Mouse (Mus musculus): ENCODE results near the gene Ptgs1. TPM values are rescaled to one million over a fixed set of nuclear protein-coding genes. Genes with fewer than 3 reads are reported as not detected.
A peak's percentile ranks its signal among the peaks of the same experiment; 100 is the strongest.

The Ptgs1 gene
- polyA plus RNA-seq, 1 experiment from 2014 or later: 6.8 TPM

DNA sequence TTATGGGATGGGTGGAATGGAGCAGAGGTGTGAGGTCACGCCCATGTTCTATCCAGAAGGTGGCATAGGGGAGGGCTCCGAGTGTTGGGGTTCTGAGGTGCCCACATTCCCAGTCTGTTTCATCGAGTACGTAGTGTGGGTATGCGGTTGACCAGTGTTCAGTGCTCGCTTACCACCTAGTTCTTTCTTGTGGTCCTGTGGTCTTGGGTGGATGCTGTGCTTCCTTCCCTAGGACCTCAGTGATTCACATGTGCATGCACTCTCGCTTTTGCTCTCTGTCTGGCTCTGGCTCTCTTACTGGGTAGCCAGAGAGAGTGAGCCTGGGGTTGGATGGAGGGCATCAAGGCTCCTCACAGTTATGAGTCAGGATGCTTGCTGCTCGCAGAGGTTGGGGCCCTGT lies 10.1 kb upstream of the Ptgs1 start:
- Histone ChIP-seq H3K4me1 (ENCODE audit: control insufficient read depth, insufficient read depth, low read depth, low read length) (no peaks in the 10 kb centered on the region), H3K27me3 (replicated peaks; ENCODE audit: control insufficient read depth, insufficient read depth, low read length) (no peaks in the 10 kb centered on the region), H3K9ac (ENCODE audit: low read depth, low read length) (no peak overlapping the region), H3K4me3 (ENCODE audit: low read length) (no peak overlapping the region), H3K36me3 (ENCODE audit: control insufficient read depth, insufficient read depth, low read length) (no peaks in the 10 kb centered on the region), H3K9me3 (ENCODE audit: control insufficient read depth, low read length) (no peaks in the 10 kb centered on the region), H3K4me2 (ENCODE audit: low read length) (no peak overlapping the region), H3K27ac (ENCODE audit: low read depth, low read length) (no peak overlapping the region)
- no peak for ATAC-seq
- 88% methylated on average over 8 of the region's 8 CpGs for WGBS

- 63% methylated on average over 4 of the region's 4 CpGs for WGBS
- ATAC-seq: no peak
- Histone ChIP-seq H3K9me3 (ENCODE audit: control insufficient read depth, low read length) (no peaks in the 10 kb centered on the region), H3K36me3 (ENCODE audit: control insufficient read depth, insufficient read depth, low read length) (no peaks in the 10 kb centered on the region), H3K27ac (ENCODE audit: low read depth, low read length) (no peak overlapping the region), H3K27me3 (replicated peaks; ENCODE audit: control insufficient read depth, insufficient read depth, low read length) (no peaks in the 10 kb centered on the region), H3K4me3 (ENCODE audit: low read length) (no peak overlapping the region), H3K4me2 (ENCODE audit: low read length) (no peak overlapping the region), H3K9ac (ENCODE audit: low read depth, low read length) (no peak overlapping the region), H3K4me1 (ENCODE audit: control insufficient read depth, insufficient read depth, low read depth, low read length) (no peaks in the 10 kb centered on the region)
Measured at GRCm38 (mm10) chr2:36220891-36221290, 9.3 kb upstream of the Ptgs1 start.

DNA sequence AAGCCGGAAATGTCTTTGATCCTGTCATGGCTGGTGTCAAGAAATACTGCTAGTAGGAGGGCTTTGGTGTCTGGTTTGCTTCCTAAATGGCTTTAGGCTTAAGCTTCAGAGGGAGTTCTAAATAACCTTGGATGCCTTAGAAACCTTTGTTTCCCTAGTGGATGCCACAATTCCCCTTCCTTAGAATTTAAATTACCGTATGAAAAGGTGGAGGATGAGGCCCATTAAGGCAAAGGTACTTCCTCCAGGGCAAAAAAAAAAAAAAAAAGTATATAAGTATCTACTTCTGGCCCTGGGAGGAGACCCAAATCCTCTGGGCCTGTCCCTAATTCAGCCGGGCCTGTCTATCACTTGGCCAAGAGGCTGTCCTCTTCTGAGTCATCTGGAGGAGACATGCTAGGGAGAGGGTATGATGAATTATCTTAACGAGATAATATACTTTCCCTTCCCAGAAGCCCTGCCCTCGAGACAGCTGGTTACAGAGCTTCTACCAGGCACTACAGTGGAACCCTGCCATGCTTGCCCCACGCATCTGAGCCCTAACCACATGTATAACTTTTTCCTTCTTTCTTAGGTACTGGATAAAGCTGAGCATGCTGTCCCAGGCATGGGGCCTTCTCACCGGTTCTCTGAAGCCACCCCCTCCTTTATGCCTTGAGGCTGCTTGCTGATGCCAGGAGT lies 7.9 kb upstream of the Ptgs1 start:
- 67% methylated on average over 7 of the region's 7 CpGs for WGBS
- H3K4me2 ChIP-seq (ENCODE audit: low read length): no peak overlapping the region
- H3K9me3 ChIP-seq (ENCODE audit: control insufficient read depth, low read length): no peaks in the 10 kb centered on the region
- no peaks in the 10 kb centered on the region for H3K4me1 ChIP-seq (ENCODE audit: control insufficient read depth, insufficient read depth, low read depth, low read length)
- no peak overlapping the region for H3K4me3 ChIP-seq (ENCODE audit: low read length)
- no peaks in the 10 kb centered on the region for H3K27me3 ChIP-seq (replicated peaks; ENCODE audit: control insufficient read depth, insufficient read depth, low read length)
- H3K9ac ChIP-seq (ENCODE audit: low read depth, low read length): no peak overlapping the region
- no peak overlapping the region for H3K27ac ChIP-seq (ENCODE audit: low read depth, low read length)
- no peak for ATAC-seq
- H3K36me3 ChIP-seq (ENCODE audit: control insufficient read depth, insufficient read depth, low read length): no peaks in the 10 kb centered on the region

GRCm38 (mm10) chr2:36223436-36223835 lies 6.8 kb upstream of the Ptgs1 start:
- H3K9me3 ChIP-seq (ENCODE audit: control insufficient read depth, low read length): no peaks in the 10 kb centered on the region
- H3K36me3 ChIP-seq (ENCODE audit: control insufficient read depth, insufficient read depth, low read length): no peaks in the 10 kb centered on the region
- no peak overlapping the region for H3K9ac ChIP-seq (ENCODE audit: low read depth, low read length)
- no peaks in the 10 kb centered on the region for H3K4me1 ChIP-seq (ENCODE audit: control insufficient read depth, insufficient read depth, low read depth, low read length)
- H3K27me3 ChIP-seq (replicated peaks; ENCODE audit: control insufficient read depth, insufficient read depth, low read length): no peaks in the 10 kb centered on the region
- no peak overlapping the region for H3K27ac ChIP-seq (ENCODE audit: low read depth, low read length)
- no peak overlapping the region for H3K4me3 ChIP-seq (ENCODE audit: low read length)
- ATAC-seq: no peak
- no peak overlapping the region for H3K4me2 ChIP-seq (ENCODE audit: low read length)

DNA sequence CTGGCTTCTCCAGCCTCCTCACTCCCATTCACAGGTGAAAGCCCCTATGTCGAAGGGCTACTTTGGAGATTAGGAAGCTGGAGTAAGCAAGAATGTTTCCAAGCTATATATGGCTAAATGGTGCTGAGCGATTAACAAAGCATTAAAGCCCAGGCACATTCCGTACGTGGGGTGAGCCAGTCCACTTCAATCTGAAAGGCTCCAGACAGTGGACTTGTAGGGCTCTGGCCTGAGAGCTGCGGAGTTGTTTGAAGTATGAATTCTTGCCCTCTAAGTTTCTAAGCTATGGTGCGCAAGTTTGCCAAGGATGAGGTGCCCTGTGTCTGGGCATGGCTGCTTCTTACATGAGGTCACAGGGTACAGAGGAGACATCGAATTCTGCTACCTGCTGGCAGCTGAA lies 6.1 kb upstream of the Ptgs1 start:
- no peak overlapping the region for H3K4me3 ChIP-seq (ENCODE audit: low read length)
- H3K9ac ChIP-seq (ENCODE audit: low read depth, low read length): no peak overlapping the region
- WGBS: 86% methylated on average over 7 of the region's 7 CpGs
- no peak overlapping the region for H3K27ac ChIP-seq (ENCODE audit: low read depth, low read length)
- H3K4me2 ChIP-seq (ENCODE audit: low read length): no peak overlapping the region
- H3K9me3 ChIP-seq (ENCODE audit: control insufficient read depth, low read length): no peaks in the 10 kb centered on the region
- H3K4me1 ChIP-seq (ENCODE audit: control insufficient read depth, insufficient read depth, low read depth, low read length): no peaks in the 10 kb centered on the region
- no peak for ATAC-seq
- H3K36me3 ChIP-seq (ENCODE audit: control insufficient read depth, insufficient read depth, low read length): no peaks in the 10 kb centered on the region
- H3K27me3 ChIP-seq (replicated peaks; ENCODE audit: control insufficient read depth, insufficient read depth, low read length): no peaks in the 10 kb centered on the region

DNA sequence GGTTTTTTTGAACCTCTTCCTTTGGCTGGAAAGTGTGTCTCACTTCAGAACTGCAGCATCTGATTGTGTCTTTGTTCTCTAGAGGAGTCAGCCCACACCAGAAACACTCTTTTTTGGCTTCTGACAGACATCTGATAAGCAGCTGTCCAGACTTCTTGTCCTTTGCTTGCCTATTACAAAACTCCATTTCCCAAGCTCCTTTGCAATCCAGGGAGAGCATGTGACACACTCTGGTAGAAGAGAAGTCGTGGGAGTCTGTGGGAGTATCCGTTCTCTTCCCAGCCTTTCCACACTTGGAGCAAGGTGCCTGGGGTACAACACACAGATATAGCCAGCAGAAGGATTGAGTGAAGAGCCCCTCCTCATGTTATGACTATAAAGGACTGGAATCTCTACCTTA lies 5.6 kb upstream of the Ptgs1 start:
- ATAC-seq: 0 out of 2 replicates have a peak, but pooled peaks have one; percentile 34
- Histone ChIP-seq H3K4me3 (ENCODE audit: low read length) (no peak overlapping the region), H3K4me1 (ENCODE audit: control insufficient read depth, insufficient read depth, low read depth, low read length) (no peaks in the 10 kb centered on the region), H3K36me3 (ENCODE audit: control insufficient read depth, insufficient read depth, low read length) (no peaks in the 10 kb centered on the region), H3K9ac (ENCODE audit: low read depth, low read length) (no peak overlapping the region), H3K27ac (ENCODE audit: low read depth, low read length) (no peak overlapping the region), H3K9me3 (ENCODE audit: control insufficient read depth, low read length) (no peaks in the 10 kb centered on the region), H3K4me2 (ENCODE audit: low read length) (no peak overlapping the region), H3K27me3 (replicated peaks; ENCODE audit: control insufficient read depth, insufficient read depth, low read length) (no peaks in the 10 kb centered on the region)
- WGBS: 27% methylated on average over 2 of the region's 2 CpGs

GRCm38 (mm10) chr2:36230967-36231366 lies 741 bp downstream of the Ptgs1 start:
- H3K27ac ChIP-seq (ENCODE audit: low read depth, low read length): no peak overlapping the region
- peak overlapping the region; percentile 52 for H3K4me2 ChIP-seq (ENCODE audit: low read length)
- no peak for ATAC-seq
- peak overlapping the region; percentile 39; the same call in 1 of the 2 replicates for H3K9ac ChIP-seq (ENCODE audit: low read depth, low read length)
- H3K36me3 ChIP-seq (ENCODE audit: control insufficient read depth, insufficient read depth, low read length): no peaks in the 10 kb centered on the region
- H3K27me3 ChIP-seq (replicated peaks; ENCODE audit: control insufficient read depth, insufficient read depth, low read length): 0 out of 2 replicates have a peak, but pooled peaks cover 2% of the 10 kb centered on the region
- H3K4me3 ChIP-seq (ENCODE audit: low read length): peak overlapping the region; percentile 26
- no peaks in the 10 kb centered on the region for H3K9me3 ChIP-seq (ENCODE audit: control insufficient read depth, low read length)
- 43% methylated on average over 8 of the region's 10 CpGs for WGBS
- peaks cover 7% of the 10 kb centered on the region for H3K4me1 ChIP-seq (ENCODE audit: control insufficient read depth, insufficient read depth, low read depth, low read length)

GRCm38 (mm10) chr2:36234526-36235368 lies 4.5 kb downstream of the Ptgs1 start:
- Histone ChIP-seq H3K27ac (ENCODE audit: low read depth, low read length) (no peak overlapping the region), H3K4me3 (ENCODE audit: low read length) (no peak overlapping the region), H3K36me3 (ENCODE audit: control insufficient read depth, insufficient read depth, low read length) (no peaks in the 10 kb centered on the region), H3K9ac (ENCODE audit: low read depth, low read length) (no peak overlapping the region), H3K27me3 (replicated peaks; ENCODE audit: control insufficient read depth, insufficient read depth, low read length) (0 out of 2 replicates have a peak, but pooled peaks cover 2% of the 10 kb centered on the region), H3K4me1 (ENCODE audit: control insufficient read depth, insufficient read depth, low read depth, low read length) (peaks cover 11% of the 10 kb centered on the region), H3K9me3 (ENCODE audit: control insufficient read depth, low read length) (no peaks in the 10 kb centered on the region), H3K4me2 (ENCODE audit: low read length) (no peak overlapping the region)
- WGBS: 67% methylated on average over 7 of the region's 7 CpGs
- no peak for ATAC-seq

DNA sequence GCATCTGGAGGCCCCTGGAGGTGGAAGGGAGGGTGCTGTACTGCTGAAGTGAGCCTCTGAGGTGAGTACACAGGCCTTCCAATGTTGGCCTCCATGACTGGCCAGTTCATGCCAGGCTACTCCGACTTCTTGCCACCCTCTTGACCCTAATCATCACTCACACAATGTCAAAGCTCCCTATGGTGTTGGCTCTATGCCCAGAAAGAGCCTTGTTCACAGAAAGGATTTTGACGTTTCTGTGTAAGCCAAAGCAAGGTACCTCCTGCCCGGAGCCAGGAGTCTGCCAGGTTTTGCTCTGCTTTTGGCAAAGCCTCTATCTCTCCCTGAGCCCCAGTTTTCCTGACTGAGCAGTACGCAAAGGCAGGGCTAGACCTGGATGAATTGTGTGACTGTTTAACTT lies 5.7 kb downstream of the Ptgs1 start:
- WGBS: 29% methylated on average over 4 of the region's 4 CpGs
- H3K27ac ChIP-seq (ENCODE audit: low read depth, low read length): no peak overlapping the region
- ATAC-seq: peak; percentile 77
- H3K36me3 ChIP-seq (ENCODE audit: control insufficient read depth, insufficient read depth, low read length): no peaks in the 10 kb centered on the region
- no peaks in the 10 kb centered on the region for H3K9me3 ChIP-seq (ENCODE audit: control insufficient read depth, low read length)
- H3K27me3 ChIP-seq (replicated peaks; ENCODE audit: control insufficient read depth, insufficient read depth, low read length): 0 out of 2 replicates have a peak, but pooled peaks cover 2% of the 10 kb centered on the region
- H3K9ac ChIP-seq (ENCODE audit: low read depth, low read length): no peak overlapping the region
- no peak overlapping the region for H3K4me3 ChIP-seq (ENCODE audit: low read length)
- peaks cover 7% of the 10 kb centered on the region for H3K4me1 ChIP-seq (ENCODE audit: control insufficient read depth, insufficient read depth, low read depth, low read length)
- H3K4me2 ChIP-seq (ENCODE audit: low read length): no peak overlapping the region

Measured in hindbrain, embryonic 16.5 days (tissue).